In genomic region chr11:80479425-80479824, GRCm38 (mm10) we compare ENCODE assay signal across 10 mouse cellular contexts. TPM values are rescaled to one million over a fixed set of nuclear protein-coding genes. Genes with fewer than 3 reads are reported as not detected.
A peak's percentile ranks its signal among the peaks of the same experiment; 100 is the strongest.
DNase-seq lines count a peak whose midpoint lies in the region; ATAC-seq and TF ChIP-seq lines count a peak whose summit lies in the region.
"Had no signal": no experiment of that assay in that cellular context is flagged by ENCODE, and none has a peak within 500 bp of the region (broad histone marks: within the 10 kb centered on the region; RNA-seq: fewer than 3 reads in every experiment).

No protein-coding gene starts in this region.

- no peaks in the 10 kb centered on the region for H3K9me3 ChIP-seq in embryonic facial prominence, embryonic 15.5 days (replicated peaks)
- H3K9me3 ChIP-seq in limb, embryonic 12.5 days = no peaks in the 10 kb centered on the region

- no peak for ATAC-seq in embryonic facial prominence, embryonic 15.5 days (ENCODE audit: insufficient number of reproducible peaks, low FRiP score, low TSS enrichment, low read depth)
- no peak for ATAC-seq in limb, embryonic 12.5 days (ENCODE audit: insufficient number of reproducible peaks, insufficient read depth, low FRiP score, low TSS enrichment, low read depth)

- H3K4me2 ChIP-seq in embryonic facial prominence, embryonic 15.5 days (replicated peaks) = peak overlapping the region; percentile 98
- peak overlapping the region; percentile 95 for H3K4me2 ChIP-seq in limb, embryonic 12.5 days

- H3K4me3 ChIP-seq in cerebellum, adult 2 months (replicated peaks; ENCODE audit: insufficient read depth, low read depth, low read length) = peak overlapping the region; percentile 92
- H3K4me3 ChIP-seq in embryonic facial prominence, embryonic 15.5 days (replicated peaks) = peak overlapping the region; percentile 64
- H3K4me3 ChIP-seq in limb, embryonic 12.5 days (replicated peaks) = peak overlapping the region; percentile 70

- no peak for TF ChIP-seq POLR2A in cerebellum, adult 2 months (IDR thresholded peaks at IDR 0.05; ENCODE audit: borderline replicate concordance, insufficient read depth, low read length)

- WGBS in cerebellum, adult 2 months = 16% methylated on average over 5 of the region's 5 CpGs
- 39% methylated on average over 5 of the region's 5 CpGs for WGBS in embryonic facial prominence, embryonic 15.5 days
- 62% methylated on average over 5 of the region's 5 CpGs for WGBS in limb, embryonic 12.5 days

- H3K36me3 ChIP-seq in embryonic facial prominence, embryonic 15.5 days = 0 out of 2 replicates have a peak, but pooled peaks cover 1% of the 10 kb centered on the region
- H3K36me3 ChIP-seq in limb, embryonic 12.5 days = peaks cover 14% of the 10 kb centered on the region; the same call in 1 of the 2 replicates

- DNase-seq in cerebellum, adult 2 months = peak; percentile 56 to 66
- no peak for DNase-seq in cerebellum, adult 11 months
- peak; percentile 56 for DNase-seq in 3T3-L1 (ENCODE audit: low read depth, low spot score)
- no peak for DNase-seq in embryo, embryonic 11 days
- no peak for DNase-seq in ovary, adult 18-20 months (ENCODE audit: low spot score)
- DNase-seq in spleen, postnatal 14 days (ENCODE audit: low spot score in 2 of 2) = no peak
- DNase-seq: heart, adult 11 months; kidney, postnatal 36 days had no signal

- no peak for TF ChIP-seq CTCF in cerebellum, adult 2 months (IDR thresholded peaks at IDR 0.05; ENCODE audit: borderline replicate concordance, insufficient read depth, low read depth, low read length)

- H3K9ac ChIP-seq in embryonic facial prominence, embryonic 15.5 days = no peak overlapping the region
- no peak overlapping the region for H3K9ac ChIP-seq in limb, embryonic 12.5 days (replicated peaks)

- H3K4me1 ChIP-seq in cerebellum, adult 2 months (ENCODE audit: control insufficient read depth, insufficient read depth, low read length) = peaks cover 23% of the 10 kb centered on the region
- peaks cover 35% of the 10 kb centered on the region for H3K4me1 ChIP-seq in embryonic facial prominence, embryonic 15.5 days
- H3K4me1 ChIP-seq in limb, embryonic 12.5 days (replicated peaks) = peaks cover 40% of the 10 kb centered on the region

- peak overlapping the region; percentile 73 for H3K27ac ChIP-seq in cerebellum, adult 2 months (ENCODE audit: insufficient read depth, low read length)
- no peak overlapping the region for H3K27ac ChIP-seq in embryonic facial prominence, embryonic 15.5 days (replicated peaks)
- no peak overlapping the region for H3K27ac ChIP-seq in limb, embryonic 12.5 days

- H3K27me3 ChIP-seq in cerebellum, adult 2 months (ENCODE audit: control insufficient read depth, insufficient read depth, low read length) = no peaks in the 10 kb centered on the region
- H3K27me3 ChIP-seq in embryonic facial prominence, embryonic 15.5 days = 0 out of 2 replicates have a peak, but pooled peaks cover 6% of the 10 kb centered on the region
- H3K27me3 ChIP-seq in limb, embryonic 12.5 days = peaks cover 14% of the 10 kb centered on the region

RNA-seq across cellular contexts. Expression of gene Cdk5r1, which starts 2.6 kb away (rescaled TPM):
- 86.7 and 93.9 TPM in 2 replicates for polyA plus RNA-seq in cerebellum, adult 2 months (2012; rRNA removed)
- 4.5 and 5.3 TPM in 2 replicates for polyA plus RNA-seq in embryonic facial prominence, embryonic 15.5 days (2015; fragmentation: Nextera tagmentation; extraction: Ambion mirVana)
- polyA plus RNA-seq in limb, embryonic 12.5 days (2016; fragmentation: Nextera tagmentation; extraction: Ambion mirVana) = 4.7 and 4.8 TPM in 2 replicates

RNA-seq across cellular contexts. Expression of gene Psmd11, which starts 51.0 kb away (rescaled TPM):
- polyA plus RNA-seq in cerebellum, adult 2 months (2012; rRNA removed) = 73.1 and 74.9 TPM in 2 replicates
- polyA plus RNA-seq in embryonic facial prominence, embryonic 15.5 days (2015; fragmentation: Nextera tagmentation; extraction: Ambion mirVana) = 293 and 308 TPM in 2 replicates
- 313 and 325 TPM in 2 replicates for polyA plus RNA-seq in limb, embryonic 12.5 days (2016; fragmentation: Nextera tagmentation; extraction: Ambion mirVana)

Comparison
In these comparisons a context has a peak if more than half of its experiments do, and no peak if none do; other contexts are left out.
1. DNase-seq: peak in cerebellum, adult 2 months (2 of 2) and 3T3-L1 (single experiment); none in cerebellum, adult 11 months (single experiment), embryo, embryonic 11 days (single experiment), ovary, adult 18-20 months (single experiment) and spleen, postnatal 14 days (0 of 2).
2. RNA of gene Cdk5r1, which starts 2.6 kb away (polyA plus RNA-seq): 86.7 to 93.9 TPM in cerebellum, adult 2 months; 4.7 to 4.8 TPM in limb, embryonic 12.5 days and 4.5 to 5.3 TPM in embryonic facial prominence, embryonic 15.5 days; every median in the first group is over 10 times any median in the second.
3. Peak in every context shown above with its lines, with median percentiles within 50 percentile points of each other: H3K4me3 ChIP-seq.